Mouse (Mus musculus) midbrain, embryonic 12.5 days (tissue): ENCODE results near the gene Ciao2b. TPM values are rescaled to one million over a fixed set of nuclear protein-coding genes. Genes with fewer than 3 reads are reported as not detected.
A peak's percentile ranks its signal among the peaks of the same experiment; 100 is the strongest.

ENCODE experiments used
- ATAC-seq: fragments of 200-750 bp; cut with Nextera tagmentation; 2 replicates; pipeline ENCODE4 v1.8.0; 2017; ENCODE audit warnings: low read depth, moderate TSS enrichment, moderate library complexity; ENCODE audit not compliant: low FRiP score
- H3K27ac ChIP-seq: fragments of 300-500 bp; sonication (generic); replicated peaks from 2 replicates; pipeline ENCODE4 v1.5.1; 2016; ENCODE audit warnings: mild to moderate bottlenecking
- H3K27me3 ChIP-seq: fragments of 300-500 bp; sonication (generic); 2 replicates; pipeline ENCODE4 v1.6.1; 2016; ENCODE audit warnings: mild to moderate bottlenecking
- H3K36me3 ChIP-seq: fragments of 300-500 bp; sonication (generic); 2 replicates; pipeline ENCODE4 v1.6.1; 2016
- H3K4me1 ChIP-seq: fragments of 300-500 bp; sonication (generic); 2 replicates; pipeline ENCODE4 v1.6.1; 2016
- H3K4me2 ChIP-seq: fragments of 300-500 bp; sonication (generic); replicated peaks from 2 replicates; pipeline ENCODE4 v1.6.1; 2016; ENCODE audit warnings: mild to moderate bottlenecking, moderate library complexity
- H3K4me3 ChIP-seq: fragments of 300-500 bp; sonication (generic); 2 replicates; pipeline ENCODE4 v1.5.1; 2016; ENCODE audit warnings: mild to moderate bottlenecking
- H3K9ac ChIP-seq: fragments of 300-500 bp; sonication (generic); replicated peaks from 2 replicates; pipeline ENCODE4 v1.6.1; 2016; ENCODE audit warnings: mild to moderate bottlenecking, moderate library complexity
- H3K9me3 ChIP-seq: fragments of 300-500 bp; sonication (generic); 2 replicates; pipeline ENCODE4 v1.6.1; 2016; ENCODE audit warnings: mild to moderate bottlenecking
- WGBS: fragments of 180-500 bp; shearing (Covaris S2); methylation state at CpG from one replicate; pipeline ENCODE4 v1.1.7; 2016; 5-methylcytosine and 5-hydroxymethylcytosine counted together
- polyA plus RNA-seq: library from polyadenylated mRNA; unstranded; fragments of >200 nt; fragmentation: Nextera tagmentation; extraction: Ambion mirVana; gene quantifications from 2 replicates; pipeline ENCODE4 v1.2.1, GENCODE M21; 2016

The Ciao2b gene
- polyA plus RNA-seq, 1 experiment from 2014 or later = 107 TPM

GRCm38 (mm10) chr8:104611613-104612012, 30.2 kb downstream of the Ciao2b start:
- no peak overlapping the region for H3K4me2 ChIP-seq
- H3K27me3 ChIP-seq = no peaks in the 10 kb centered on the region
- no peak for ATAC-seq
- H3K27ac ChIP-seq = no peak overlapping the region
- no peak overlapping the region for H3K4me3 ChIP-seq
- no peaks in the 10 kb centered on the region for H3K36me3 ChIP-seq
- H3K9ac ChIP-seq = no peak overlapping the region
- no peaks in the 10 kb centered on the region for H3K4me1 ChIP-seq
- H3K9me3 ChIP-seq = no peaks in the 10 kb centered on the region
- WGBS = 72% methylated on average over 4 of the region's 4 CpGs

- H3K27me3 ChIP-seq = no peaks in the 10 kb centered on the region
- no peak overlapping the region for H3K4me2 ChIP-seq
- ATAC-seq = no peak; the same call in 1 of the 2 replicates
- H3K9me3 ChIP-seq = no peaks in the 10 kb centered on the region
- H3K36me3 ChIP-seq = no peaks in the 10 kb centered on the region
- no peak overlapping the region for H3K9ac ChIP-seq
- H3K27ac ChIP-seq = no peak overlapping the region
- no peaks in the 10 kb centered on the region for H3K4me1 ChIP-seq
- no peak overlapping the region for H3K4me3 ChIP-seq
- 80% methylated on average over 12 of the region's 12 CpGs for WGBS
These were observed 31.5 kb downstream of the Ciao2b start for GRCm38 (mm10) chr8:104610185-104610766.

- no peaks in the 10 kb centered on the region for H3K27me3 ChIP-seq
- no peaks in the 10 kb centered on the region for H3K4me1 ChIP-seq
- H3K27ac ChIP-seq = no peak overlapping the region
- H3K9ac ChIP-seq = no peak overlapping the region
- ATAC-seq = no peak
- H3K36me3 ChIP-seq = no peaks in the 10 kb centered on the region
- H3K4me2 ChIP-seq = no peak overlapping the region
- H3K4me3 ChIP-seq = no peak overlapping the region
- 78% methylated on average over 8 of the region's 8 CpGs for WGBS
- H3K9me3 ChIP-seq = no peaks in the 10 kb centered on the region
These were observed 32.5 kb downstream of the Ciao2b start for GRCm38 (mm10) chr8:104609222-104609621.

- H3K9ac ChIP-seq = no peak overlapping the region
- no peaks in the 10 kb centered on the region for H3K9me3 ChIP-seq
- no peak for ATAC-seq
- no peaks in the 10 kb centered on the region for H3K36me3 ChIP-seq
- H3K4me1 ChIP-seq = no peaks in the 10 kb centered on the region
- H3K27me3 ChIP-seq = no peaks in the 10 kb centered on the region
- no peak overlapping the region for H3K4me3 ChIP-seq
- no peak overlapping the region for H3K4me2 ChIP-seq
- WGBS = 73% methylated on average over 2 of the region's 2 CpGs
- H3K27ac ChIP-seq = no peak overlapping the region
These were observed 33.8 kb downstream of the Ciao2b start for GRCm38 (mm10) chr8:104607944-104608343.

GRCm38 (mm10) chr8:104606329-104606728, 35.4 kb downstream of the Ciao2b start:
- ATAC-seq = no peak
- H3K27ac ChIP-seq = no peak overlapping the region
- no peak overlapping the region for H3K4me3 ChIP-seq
- no peaks in the 10 kb centered on the region for H3K36me3 ChIP-seq
- H3K4me1 ChIP-seq = peaks cover 6% of the 10 kb centered on the region; the same call in 1 of the 2 replicates
- H3K4me2 ChIP-seq = no peak overlapping the region
- no peak overlapping the region for H3K9ac ChIP-seq
- H3K9me3 ChIP-seq = no peaks in the 10 kb centered on the region
- 57% methylated on average over 6 of the region's 6 CpGs for WGBS
- peaks cover 11% of the 10 kb centered on the region for H3K27me3 ChIP-seq

GRCm38 (mm10) chr8:104603245-104603593, 38.5 kb downstream of the Ciao2b start:
- 77% methylated on average over 4 of the region's 4 CpGs for WGBS
- no peak overlapping the region for H3K4me3 ChIP-seq
- ATAC-seq = no peak
- no peak overlapping the region for H3K27ac ChIP-seq
- H3K4me2 ChIP-seq = no peak overlapping the region
- H3K4me1 ChIP-seq = peaks cover 6% of the 10 kb centered on the region; the same call in 1 of the 2 replicates
- no peaks in the 10 kb centered on the region for H3K36me3 ChIP-seq
- no peak overlapping the region for H3K9ac ChIP-seq
- H3K9me3 ChIP-seq = no peaks in the 10 kb centered on the region
- H3K27me3 ChIP-seq = peaks cover 17% of the 10 kb centered on the region

GRCm38 (mm10) chr8:104602468-104603244, 39.1 kb downstream of the Ciao2b start:
- H3K27ac ChIP-seq = no peak overlapping the region
- H3K4me2 ChIP-seq = peak overlapping the region; percentile 45
- no peaks in the 10 kb centered on the region for H3K9me3 ChIP-seq
- ATAC-seq = peak; percentile 92
- H3K4me1 ChIP-seq = peaks cover 6% of the 10 kb centered on the region; the same call in 1 of the 2 replicates
- H3K9ac ChIP-seq = no peak overlapping the region; the same call in 1 of the 2 replicates
- peaks cover 17% of the 10 kb centered on the region for H3K27me3 ChIP-seq
- no peaks in the 10 kb centered on the region for H3K36me3 ChIP-seq
- H3K4me3 ChIP-seq = peak overlapping the region; percentile 16
- 20% methylated on average over 21 of the region's 21 CpGs for WGBS

GRCm38 (mm10) chr8:104601941-104602371, 39.8 kb downstream of the Ciao2b start:
- Histone ChIP-seq H3K27ac (no peak overlapping the region), H3K4me1 (peaks cover 6% of the 10 kb centered on the region; the same call in 1 of the 2 replicates), H3K4me2 (peak overlapping the region; percentile 45), H3K4me3 (0 out of 2 replicates have a peak overlapping the region, but pooled peaks have one; percentile 13), H3K27me3 (peaks cover 17% of the 10 kb centered on the region), H3K36me3 (no peaks in the 10 kb centered on the region), H3K9ac (no peak overlapping the region), H3K9me3 (no peaks in the 10 kb centered on the region)
- under 1% methylated on average over 12 of the region's 12 CpGs for WGBS
- ATAC-seq = peak; percentile 35; the same call in 1 of the 2 replicates

- no peak for ATAC-seq
- Histone ChIP-seq H3K36me3 (peaks cover 4% of the 10 kb centered on the region; the same call in 1 of the 2 replicates), H3K4me2 (peak overlapping the region; percentile 45; the same call in 1 of the 2 replicates), H3K4me3 (no peak overlapping the region), H3K4me1 (peaks cover 6% of the 10 kb centered on the region; the same call in 1 of the 2 replicates), H3K27ac (no peak overlapping the region), H3K9ac (no peak overlapping the region), H3K9me3 (no peaks in the 10 kb centered on the region), H3K27me3 (peaks cover 17% of the 10 kb centered on the region)
- 24% methylated on average over 7 of the region's 7 CpGs for WGBS
These were observed 40.4 kb downstream of the Ciao2b start for GRCm38 (mm10) chr8:104601386-104601785.

GRCm38 (mm10) chr8:104598496-104598895, 43.3 kb downstream of the Ciao2b start:
- Histone ChIP-seq H3K4me3 (no peak overlapping the region), H3K4me1 (peaks cover 6% of the 10 kb centered on the region; the same call in 1 of the 2 replicates), H3K9me3 (no peaks in the 10 kb centered on the region), H3K27me3 (peaks cover 17% of the 10 kb centered on the region), H3K27ac (no peak overlapping the region), H3K4me2 (no peak overlapping the region), H3K9ac (no peak overlapping the region), H3K36me3 (peaks cover 30% of the 10 kb centered on the region)
- 74% methylated on average over 6 of the region's 6 CpGs for WGBS
- ATAC-seq = no peak

GRCm38 (mm10) chr8:104597656-104598055, 44.1 kb downstream of the Ciao2b start:
- H3K4me1 ChIP-seq = peaks cover 6% of the 10 kb centered on the region; the same call in 1 of the 2 replicates

More at GRCm38 (mm10) chr8:104597656-104598055, 44.1 kb downstream of the Ciao2b start:
- peaks cover 31% of the 10 kb centered on the region for H3K36me3 ChIP-seq
- H3K27ac ChIP-seq = no peak overlapping the region
- no peaks in the 10 kb centered on the region for H3K9me3 ChIP-seq
- ATAC-seq = no peak
- no peak overlapping the region for H3K4me3 ChIP-seq
- no peak overlapping the region for H3K9ac ChIP-seq
- WGBS = 91% methylated on average over 6 of the region's 6 CpGs
- H3K4me2 ChIP-seq = no peak overlapping the region
- H3K27me3 ChIP-seq = peaks cover 17% of the 10 kb centered on the region
